Mouse (Mus musculus): ENCODE results near the gene Prtn3. TPM values are rescaled to one million over a fixed set of nuclear protein-coding genes. Genes with fewer than 3 reads are reported as not detected.
A peak's percentile ranks its signal among the peaks of the same experiment; 100 is the strongest.

The Prtn3 gene
- total RNA-seq, 2 experiments from 2014 or later = 0.29 TPM; not detected in 1

DNA sequence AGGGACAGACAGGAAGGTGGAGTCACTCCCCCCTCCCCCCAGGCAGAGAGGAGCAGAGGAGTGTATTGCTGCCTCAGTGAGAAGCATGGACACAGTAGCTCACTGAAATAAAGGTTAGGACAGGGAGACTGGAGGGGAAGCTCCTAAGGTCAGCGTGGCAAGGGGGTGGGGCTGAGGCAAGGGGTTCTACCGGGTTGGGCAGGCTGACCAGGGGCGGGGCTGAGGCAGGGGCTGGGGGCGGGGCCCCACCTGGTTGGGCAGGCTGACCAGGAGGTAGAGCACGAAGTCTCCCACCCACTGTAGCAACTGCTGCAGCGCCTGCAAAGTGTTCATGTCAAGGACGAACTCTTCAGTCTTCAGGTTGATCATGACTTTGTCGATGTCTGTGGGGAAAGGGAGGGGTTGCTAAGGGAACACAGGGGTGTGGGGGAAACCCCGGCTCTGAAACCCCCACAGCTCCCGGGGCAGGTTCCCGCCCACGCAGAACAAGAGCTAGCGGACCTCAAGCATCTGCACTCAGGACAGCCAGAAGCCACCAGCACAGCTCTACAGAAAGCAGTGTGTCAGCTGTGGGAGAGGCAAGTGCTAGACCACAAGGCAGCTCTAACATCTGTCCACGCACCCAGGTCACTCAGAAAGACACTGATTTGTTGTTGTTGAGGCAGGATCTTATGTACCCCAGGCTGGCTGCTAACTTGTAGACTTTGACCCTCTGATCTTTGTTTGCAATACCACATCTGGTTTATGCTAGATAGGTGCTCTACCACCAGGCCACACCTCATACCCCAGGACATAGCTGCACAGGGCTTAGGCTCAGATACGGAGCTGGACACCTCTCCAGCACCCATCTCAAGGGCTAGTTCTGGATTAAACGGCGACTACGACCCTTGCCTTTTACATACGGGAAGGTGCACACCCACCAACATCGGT is 23.3 kb downstream of the Prtn3 start:
- no peak for DNase-seq
- intact Hi-C loops (cut with DNase I) = no loop called here

DNA sequence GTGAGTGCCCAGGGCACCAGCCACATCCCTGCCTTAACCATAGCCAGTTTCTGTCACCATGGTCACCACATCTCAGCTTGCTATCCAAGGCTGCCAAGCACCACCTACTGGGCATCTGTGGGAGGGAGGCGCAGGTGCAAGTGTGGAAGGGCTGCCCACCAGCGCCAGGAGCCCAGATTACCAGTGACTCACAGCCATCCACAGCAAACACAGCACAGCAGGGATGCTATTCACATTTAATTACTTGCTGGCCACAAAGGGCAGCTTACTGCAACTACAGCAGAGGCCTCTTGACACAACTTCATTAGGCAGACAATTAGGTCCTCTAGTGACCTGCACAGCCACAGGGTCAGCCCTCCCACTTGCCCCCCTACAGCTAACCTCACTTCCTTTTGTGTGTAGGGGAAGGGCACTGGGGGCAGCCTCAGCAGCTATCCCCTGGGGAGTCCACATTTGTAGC is 26.7 kb downstream of the Prtn3 start:
- DNase-seq = no peak
- intact Hi-C loops (cut with DNase I) = no loop called here

DNA sequence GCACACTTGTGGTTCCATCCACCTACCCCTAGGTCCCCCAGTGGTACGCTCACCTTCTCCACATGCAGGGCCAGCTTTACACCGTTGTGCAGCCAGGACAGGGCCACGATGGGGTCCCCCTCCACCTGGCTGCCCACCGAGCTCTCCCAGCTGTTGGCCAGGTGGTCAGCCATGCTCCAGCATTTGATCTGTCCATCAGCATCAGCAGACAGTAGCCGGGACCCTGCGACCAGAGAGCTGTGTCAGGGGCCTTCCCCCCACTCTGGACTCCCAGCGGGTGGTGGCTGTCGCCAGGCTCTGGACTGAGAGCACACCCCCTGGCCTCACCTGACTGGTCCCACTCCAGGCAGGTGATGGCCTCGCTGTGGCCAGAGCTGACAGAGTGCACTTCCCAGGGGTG is 32.4 kb downstream of the Prtn3 start:
- DNase-seq = no peak
- intact Hi-C loops (cut with DNase I) = no loop called here

DNA sequence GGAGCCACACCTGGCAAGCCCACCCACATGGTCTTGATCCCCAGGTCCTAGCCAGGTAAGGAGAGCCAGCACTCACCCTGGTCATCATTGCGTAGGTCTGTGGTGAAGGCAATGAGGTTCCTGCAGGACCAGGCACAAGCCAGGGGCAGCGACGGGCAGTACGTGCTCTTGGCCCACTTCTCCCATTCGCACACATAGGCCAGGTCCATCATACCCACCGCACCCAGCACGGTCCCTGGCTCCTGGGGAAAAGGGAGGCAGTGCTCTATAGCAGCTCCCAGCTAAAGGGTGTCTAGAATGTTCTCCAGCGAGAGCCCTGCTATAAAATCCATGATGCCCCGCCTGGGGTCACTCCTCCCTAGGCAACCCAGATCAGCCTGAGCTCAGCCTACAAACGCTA is 33.1 kb downstream of the Prtn3 start:
- intact Hi-C loops (cut with DNase I) = no loop called here
- no peak for DNase-seq

DNA sequence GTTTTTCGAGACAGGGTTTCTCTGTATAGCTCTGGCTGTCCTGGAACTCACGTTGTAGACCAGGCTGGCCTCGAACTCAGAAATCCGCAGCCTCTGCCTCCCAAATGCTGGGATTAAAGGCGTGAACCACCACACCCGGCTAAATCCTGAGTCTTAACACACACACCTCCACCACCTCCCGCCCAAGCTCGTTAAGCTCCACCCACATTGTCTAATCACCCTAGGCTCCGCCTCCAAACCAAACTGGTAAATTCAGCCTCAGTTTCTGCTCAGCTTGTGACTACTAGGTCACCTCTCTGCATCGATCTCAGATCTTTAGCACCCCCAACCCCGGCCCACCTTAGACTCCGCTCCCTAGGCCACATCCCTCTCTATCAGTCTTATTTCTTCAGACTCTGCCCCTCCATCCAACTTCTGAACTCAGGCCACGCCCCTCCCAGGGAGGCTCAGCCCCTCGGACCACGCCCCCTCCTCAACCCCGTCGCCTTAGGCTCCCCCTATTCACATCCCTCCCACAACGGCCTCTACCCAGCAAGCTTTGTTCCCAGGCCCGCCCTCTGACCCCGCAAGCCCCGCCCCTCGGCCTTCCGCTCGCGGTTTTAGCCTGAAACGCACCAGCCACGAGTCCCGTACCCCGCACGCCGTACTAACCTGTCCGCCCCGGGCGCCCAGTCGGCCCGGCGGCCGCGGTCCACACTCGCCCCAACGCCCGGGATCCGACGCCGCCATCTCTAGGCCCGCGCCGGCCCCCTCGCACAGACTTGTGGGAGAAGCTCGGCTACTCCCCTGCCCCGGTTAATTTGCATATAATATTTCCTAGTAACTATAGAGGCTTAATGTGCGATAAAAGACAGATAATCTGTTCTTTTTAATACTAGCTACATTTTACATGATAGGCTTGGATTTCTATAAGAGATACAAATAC is 34.2 kb downstream of the Prtn3 start, which contains the start of gene Med16:
Gene Med16 (minus strand): TSS at position 757 of the 925 bp plus-strand sequence.
- peak; percentile 93 to 96 for DNase-seq
- intact Hi-C loops (cut with DNase I) = no loop called here

DNA sequence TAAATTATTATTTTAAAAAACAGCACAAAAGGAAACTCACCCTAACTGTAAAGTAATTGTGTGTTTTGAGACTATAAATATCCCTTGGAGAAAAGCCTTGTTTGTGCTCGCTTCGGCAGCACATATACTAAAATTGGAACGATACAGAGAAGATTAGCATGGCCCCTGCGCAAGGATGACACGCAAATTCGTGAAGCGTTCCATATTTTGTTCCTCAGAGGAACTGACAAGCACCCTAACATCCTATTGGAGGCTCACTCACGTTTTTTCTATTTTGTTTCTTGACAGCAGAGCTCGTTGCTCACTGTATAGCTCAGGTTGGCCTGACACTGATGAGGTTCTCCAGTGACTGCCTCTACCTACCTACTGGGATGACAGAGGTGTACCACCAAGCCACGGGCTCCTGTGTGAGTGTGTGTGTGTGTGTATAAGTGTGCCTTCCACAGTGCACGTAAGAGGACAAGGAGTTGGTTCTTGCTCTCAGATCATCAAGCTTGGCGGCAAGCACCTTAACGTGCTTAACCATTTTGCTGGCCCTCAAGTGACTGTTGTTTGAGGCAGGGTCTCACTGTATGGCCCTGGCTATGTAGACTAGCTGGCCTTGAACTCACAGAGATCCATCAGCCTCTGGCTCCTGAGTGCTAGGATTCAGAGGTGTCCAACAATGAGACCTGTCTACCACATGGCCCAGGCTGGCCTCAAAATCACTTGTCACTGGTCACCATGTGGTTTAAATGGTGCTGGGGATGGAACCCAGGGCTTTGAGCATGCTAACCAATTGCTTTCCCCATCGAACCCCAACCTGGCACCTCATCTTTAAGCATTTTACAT is 35.0 kb downstream of the Prtn3 start:
- intact Hi-C loops (cut with DNase I) = no loop called here
- DNase-seq = peak in 1 of 2 experiments; percentile 26

DNA sequence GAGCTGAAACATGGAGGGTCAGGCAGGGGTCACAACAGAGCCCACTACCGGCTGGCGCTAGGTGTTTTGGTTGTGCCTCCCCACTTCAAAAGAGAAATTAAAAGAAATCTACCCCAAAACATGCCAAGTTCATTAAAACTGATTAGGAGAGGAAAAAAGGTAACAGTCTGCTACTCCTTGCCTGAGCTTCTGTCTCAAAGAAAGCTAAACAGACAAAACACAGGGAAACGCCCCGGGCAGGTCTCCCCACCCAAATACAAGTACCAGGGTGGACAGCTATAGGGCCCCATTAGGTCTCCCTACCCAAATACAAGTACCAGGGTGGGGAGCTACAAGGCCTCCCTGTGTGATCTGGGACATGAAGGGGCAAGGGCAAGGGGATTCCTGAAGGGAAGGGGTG is 36.3 kb downstream of the Prtn3 start, which contains the start of gene Gm26602:
Gene Gm26602 (plus strand): TSS at position 301 of the 400 bp plus-strand sequence.
- intact Hi-C loops (cut with DNase I) = no loop called here
- DNase-seq = no peak

DNA sequence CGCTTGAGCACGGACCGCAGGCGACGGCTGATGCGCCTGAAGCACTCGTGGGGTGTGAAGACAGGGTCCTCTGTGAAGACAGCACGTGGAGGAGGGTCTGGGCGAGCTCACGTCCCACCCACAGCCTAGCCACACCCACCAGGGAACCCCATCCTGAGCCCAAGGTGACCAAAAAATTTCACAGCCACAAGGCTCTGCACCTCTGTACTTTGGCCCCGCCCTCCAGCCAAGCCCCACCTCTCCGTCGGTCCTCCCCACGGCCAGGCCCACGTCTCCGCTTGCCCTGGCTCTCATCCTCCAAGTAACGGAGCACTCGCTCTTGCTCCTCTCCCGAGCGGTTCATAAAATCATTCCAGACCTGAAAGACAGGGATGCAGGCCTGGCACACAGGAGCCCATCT is 38.1 kb downstream of the Prtn3 start:
- no peak for DNase-seq
- intact Hi-C loops (cut with DNase I) = no loop called here

DNA sequence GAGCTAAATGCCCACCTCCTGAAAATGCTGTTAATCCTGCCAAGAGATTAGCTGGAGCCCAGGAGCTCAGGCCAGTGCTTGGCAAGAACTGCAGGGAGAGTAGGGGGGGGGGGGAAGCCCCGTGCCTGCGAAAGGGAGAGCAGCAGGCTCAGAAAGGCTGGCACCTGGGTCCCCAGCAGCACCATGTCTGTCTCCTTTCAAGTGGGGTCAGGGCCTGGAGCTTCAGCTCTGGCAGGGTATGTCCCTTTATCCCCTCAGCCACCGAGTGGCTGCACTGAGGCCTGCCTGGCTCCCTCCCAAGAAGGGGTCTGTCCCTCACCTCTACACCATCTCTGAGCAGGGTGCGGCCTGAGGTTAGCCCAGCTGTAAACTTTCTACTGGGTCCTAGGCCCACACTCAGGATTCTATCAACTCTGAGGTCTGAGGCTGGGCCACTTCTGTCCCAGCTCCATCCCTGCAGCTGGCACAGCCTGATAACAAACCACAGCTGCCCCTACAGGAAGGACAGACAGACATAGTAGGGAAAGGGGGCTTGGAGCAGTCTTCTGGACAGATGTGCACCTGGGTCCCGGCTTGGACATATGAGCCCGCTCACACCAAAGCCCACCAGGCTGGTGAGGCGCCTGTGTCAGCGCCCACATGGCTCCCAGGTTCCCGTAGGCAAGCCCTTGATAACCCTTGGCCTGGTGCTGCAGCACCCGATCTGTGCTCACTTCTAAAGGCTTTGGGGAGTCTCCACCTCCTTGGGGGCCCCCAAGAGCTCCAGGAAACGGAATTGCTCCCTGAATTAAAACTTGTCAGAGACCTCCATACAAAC is 40.1 kb downstream of the Prtn3 start:
- intact Hi-C loops (cut with DNase I) = no loop called here
- DNase-seq = no peak

DNA sequence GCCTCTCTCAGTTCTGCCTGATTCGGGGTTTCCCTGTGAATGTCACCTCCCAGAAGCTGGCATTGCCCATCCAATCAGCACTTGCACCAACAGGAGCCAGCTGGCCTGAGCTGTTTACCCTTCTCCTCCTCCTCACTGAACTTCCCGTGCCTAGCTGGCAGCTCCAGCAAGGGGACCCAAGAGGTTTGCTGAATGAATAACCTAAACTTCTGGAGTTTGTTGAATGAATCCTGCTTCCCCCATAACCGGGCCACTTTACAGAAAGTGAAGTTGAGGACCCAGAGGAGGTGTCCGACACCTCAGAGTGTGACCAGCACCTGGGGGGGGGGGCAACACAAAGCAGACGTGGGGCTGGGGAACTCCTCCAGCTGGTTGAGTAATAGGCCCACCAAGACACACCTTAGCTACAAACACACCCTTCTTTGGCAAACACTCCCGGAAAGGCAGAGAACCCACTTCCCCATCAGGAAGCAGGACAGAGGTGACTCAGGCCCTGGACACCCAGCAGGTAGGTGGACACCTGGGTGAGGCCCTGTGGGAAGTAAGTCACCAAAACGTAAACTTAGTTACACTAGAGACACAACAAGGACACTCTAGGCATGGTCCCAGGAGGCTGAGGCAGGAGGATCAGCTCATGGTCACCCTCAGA is 40.8 kb downstream of the Prtn3 start:
- no peak for DNase-seq
- intact Hi-C loops (cut with DNase I) = no loop called here

DNA sequence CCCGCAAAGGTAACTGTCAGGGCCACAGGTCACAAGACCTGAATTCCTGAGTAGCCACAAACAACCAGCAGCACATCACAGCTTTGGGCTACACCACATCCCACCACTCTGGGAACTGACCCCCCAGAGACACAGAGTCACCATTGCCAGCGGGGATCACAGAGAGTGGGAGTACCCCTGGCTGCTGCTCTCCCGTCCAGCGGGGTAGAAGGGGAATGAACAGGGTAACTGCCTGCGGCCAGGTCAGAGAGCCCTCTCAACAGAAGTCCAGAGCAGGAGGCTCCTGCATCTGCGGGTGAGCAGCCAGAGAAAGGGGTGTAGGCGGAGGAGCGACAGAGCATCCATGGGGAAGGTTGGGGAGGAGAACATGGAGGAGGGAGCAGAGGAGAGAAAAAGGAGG is 41.8 kb downstream of the Prtn3 start:
- intact Hi-C loops (cut with DNase I) = no loop called here

DNA sequence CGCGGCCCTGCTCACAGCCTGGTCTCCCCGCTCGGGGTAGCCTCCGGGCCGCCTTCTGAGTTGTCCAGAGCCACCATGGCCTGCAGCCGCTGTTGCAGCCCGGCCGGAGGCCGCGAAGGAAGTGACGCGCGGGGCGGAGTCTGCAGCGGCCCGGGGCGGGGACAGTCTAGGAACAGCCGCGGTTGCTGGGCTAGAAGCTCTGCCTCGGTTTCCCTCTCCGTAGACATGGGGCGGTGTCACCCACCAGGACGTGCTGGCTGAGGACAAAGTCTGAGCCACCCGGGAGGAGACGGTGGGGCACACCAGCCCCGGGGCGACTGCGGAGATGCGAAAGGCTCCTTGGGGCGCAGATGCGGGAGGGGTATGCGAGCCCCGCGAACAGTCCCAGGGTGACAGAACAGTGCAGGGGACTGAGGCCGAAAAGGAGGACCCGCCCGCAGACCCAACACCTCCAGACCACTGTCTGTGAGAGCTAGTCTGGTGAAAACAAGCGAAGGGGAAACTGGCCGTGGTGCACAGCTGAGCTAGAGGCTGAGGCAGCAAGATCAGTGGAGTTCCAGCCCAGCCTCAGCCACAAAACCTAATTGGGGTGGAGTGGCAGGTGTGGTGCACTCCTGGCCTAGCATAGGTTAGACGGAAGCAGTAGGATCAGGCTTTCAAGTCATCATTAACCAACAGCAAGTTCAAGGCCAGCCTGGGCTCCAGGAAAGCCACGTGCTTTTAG is 42.7 kb downstream of the Prtn3 start, which contains the start of gene Kiss1r:
Gene Kiss1r (plus strand): TSS at position 164 of the 724 bp plus-strand sequence.
- intact Hi-C loops (cut with DNase I) = no loop called here
- peak; percentile 90 to 94 for DNase-seq

More for the DNA sequence above, 41.8 kb downstream of the Prtn3 start:
- peak in 1 of 2 experiments; percentile 25 for DNase-seq

DNA sequence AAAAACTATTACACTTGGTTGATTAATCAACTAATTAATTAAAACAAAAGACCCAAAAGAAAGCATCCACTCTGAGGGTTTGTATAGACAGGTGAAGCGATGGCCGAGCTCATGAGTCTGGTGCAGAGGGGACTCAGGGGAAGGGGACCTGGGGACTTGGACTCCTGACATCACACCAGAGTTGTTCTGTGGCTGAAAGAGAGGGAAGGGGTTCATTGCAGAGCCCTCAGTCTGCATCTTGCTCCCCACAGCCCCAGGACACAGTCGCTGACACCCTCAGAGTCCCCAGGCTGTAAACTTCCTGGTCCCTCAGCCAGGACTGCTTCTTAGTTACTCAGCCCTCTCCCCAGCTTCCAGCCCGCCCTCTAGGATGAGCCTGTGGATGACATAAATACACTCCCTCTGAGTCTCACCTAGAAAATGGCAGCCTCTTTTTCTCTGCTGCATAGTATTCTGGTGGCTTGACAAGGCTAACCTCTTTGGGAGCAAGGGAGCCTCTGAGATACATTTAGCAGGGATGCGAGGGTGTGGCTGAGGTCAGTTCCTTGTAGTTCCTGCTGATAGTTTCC is 43.3 kb downstream of the Prtn3 start:
- intact Hi-C loops (cut with DNase I) = no loop called here
- no peak for DNase-seq

DNA sequence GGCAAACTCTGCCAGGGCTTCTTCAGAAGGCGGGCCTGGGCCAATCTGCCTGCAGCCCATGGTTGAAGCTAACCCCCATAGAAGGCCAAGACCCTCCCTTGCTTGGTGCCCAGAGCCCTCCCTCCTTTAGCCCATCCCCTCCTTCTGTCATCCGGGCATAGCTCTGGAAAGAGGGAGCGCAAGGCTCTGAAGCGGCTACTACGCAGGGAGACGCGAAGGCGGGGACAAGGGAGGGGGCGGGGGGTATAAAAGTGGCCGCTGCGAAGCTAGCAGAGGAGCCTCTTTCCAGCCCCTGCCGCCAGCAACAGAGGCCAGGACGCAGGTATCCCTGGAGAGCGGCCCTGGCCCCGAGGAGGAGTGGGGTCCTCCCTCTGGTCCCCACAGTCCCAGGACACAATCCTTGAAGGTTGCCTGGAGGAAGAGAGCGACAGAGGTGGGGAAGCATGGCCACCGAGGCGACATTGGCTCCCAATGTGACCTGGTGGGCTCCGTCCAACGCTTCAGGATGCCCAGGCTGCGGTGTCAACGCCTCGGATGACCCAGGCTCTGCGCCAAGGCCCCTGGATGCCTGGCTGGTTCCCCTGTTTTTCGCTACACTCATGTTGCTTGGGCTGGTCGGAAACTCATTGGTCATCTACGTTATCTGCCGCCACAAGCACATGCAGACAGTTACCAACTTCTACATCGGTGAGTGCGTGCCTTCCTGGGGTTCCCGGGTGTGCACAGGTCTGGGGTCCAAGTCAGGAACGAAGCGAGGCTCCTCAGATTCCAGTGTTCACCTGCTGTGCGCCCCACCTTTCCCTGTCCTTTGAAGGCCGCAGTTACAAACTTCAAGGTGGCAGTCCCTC is 44.2 kb downstream of the Prtn3 start:
- peak in 1 of 2 experiments; percentile 37 for DNase-seq
- intact Hi-C loops (cut with DNase I) = no loop called here

DNA sequence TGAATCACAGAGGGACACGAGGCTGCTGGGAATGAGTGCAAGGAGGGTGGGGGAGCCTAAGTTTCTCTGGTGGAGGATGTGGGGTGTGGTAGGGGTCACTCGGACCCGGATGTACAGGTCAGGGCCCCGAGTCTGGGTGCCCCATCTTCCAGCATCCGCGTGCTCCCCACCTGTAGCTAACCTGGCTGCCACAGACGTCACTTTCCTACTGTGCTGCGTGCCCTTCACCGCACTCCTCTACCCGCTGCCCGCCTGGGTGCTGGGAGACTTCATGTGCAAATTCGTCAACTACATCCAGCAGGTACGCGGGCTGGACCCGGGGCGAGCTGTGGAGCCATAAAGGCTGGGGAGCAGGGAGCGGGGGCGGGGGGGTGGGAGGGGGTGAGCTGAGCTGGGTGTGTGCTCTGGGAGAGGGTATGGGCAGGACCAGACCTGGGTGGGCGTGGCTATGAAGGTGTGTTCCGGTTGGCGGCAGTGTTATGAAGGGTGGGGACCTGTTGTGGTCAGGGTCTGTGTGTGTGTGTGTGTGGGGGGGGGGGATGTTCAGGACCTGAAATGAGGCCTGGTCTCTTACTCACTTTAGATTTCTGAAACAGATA is 45.1 kb downstream of the Prtn3 start:
- intact Hi-C loops (cut with DNase I) = no loop called here

More for the DNA sequence above, 45.1 kb downstream of the Prtn3 start:
- DNase-seq = no peak

All from heart, postnatal 14 days (tissue).